Mouse (Mus musculus) layer of hippocampus, adult 8-10 months (tissue): ENCODE results near the gene Slc25a20. TPM values are rescaled to one million over a fixed set of nuclear protein-coding genes. Genes with fewer than 3 reads are reported as not detected.

ENCODE experiments used
- DNase-seq, 2 experiments: peaks; one replicate each; pipeline ENCODE4 v3.0.0; 2022; ENCODE audit warnings: low spot score in 2 of 2
- total RNA-seq, 4 experiments: library from RNA; stranded (reverse); gene quantifications; 2 replicates each; pipeline ENCODE4 v1.2.4; 2022

Slc25a20 gene
- total RNA-seq, 4 experiments from 2014 or later, result 14.3 to 17.4 (median 16.6) TPM

- DNase-seq, result no peak
Measured at GRCm38 (mm10) chr9:108686475-108686887, 24.6 kb downstream of the Slc25a20 start.

- DNase-seq, result no peak
Measured at GRCm38 (mm10) chr9:108687181-108687580, 25.3 kb downstream of the Slc25a20 start.

- no peak for DNase-seq
Measured at GRCm38 (mm10) chr9:108687686-108688085, 25.8 kb downstream of the Slc25a20 start.

- no peak for DNase-seq
Measured at GRCm38 (mm10) chr9:108688451-108688850, 26.6 kb downstream of the Slc25a20 start.

- DNase-seq, result no peak
Measured at GRCm38 (mm10) chr9:108689106-108689505, 27.2 kb downstream of the Slc25a20 start, which contains the start of gene Prkar2a. Gene Prkar2a, plus strand, starts transcription at chr9:108689314.

GRCm38 (mm10) chr9:108689993-108690392 is 28.1 kb downstream of the Slc25a20 start:
- no peak for DNase-seq

- no peak for DNase-seq
Measured at GRCm38 (mm10) chr9:108690914-108691313, 29.0 kb downstream of the Slc25a20 start.

GRCm38 (mm10) chr9:108691371-108691770 is 29.5 kb downstream of the Slc25a20 start:
- no peak for DNase-seq

- peak; percentile 67 to 82 for DNase-seq
Measured at GRCm38 (mm10) chr9:108691846-108692225, 29.9 kb downstream of the Slc25a20 start.

- DNase-seq, result peak; percentile 49 to 64
Measured at GRCm38 (mm10) chr9:108692226-108693041, 30.5 kb downstream of the Slc25a20 start.

GRCm38 (mm10) chr9:108693946-108694345 is 32.1 kb downstream of the Slc25a20 start:
- no peak for DNase-seq

- DNase-seq, result no peak
Measured at GRCm38 (mm10) chr9:108694533-108694932, 32.6 kb downstream of the Slc25a20 start.

GRCm38 (mm10) chr9:108702476-108702875 is 40.6 kb downstream of the Slc25a20 start:
- DNase-seq, result no peak

GRCm38 (mm10) chr9:108703373-108704110 is 41.7 kb downstream of the Slc25a20 start:
- DNase-seq, result no peak

GRCm38 (mm10) chr9:108704591-108704990 is 42.7 kb downstream of the Slc25a20 start:
- no peak for DNase-seq

GRCm38 (mm10) chr9:108707212-108707611 is 45.3 kb downstream of the Slc25a20 start:
- no peak for DNase-seq

- no peak for DNase-seq
Measured at GRCm38 (mm10) chr9:108708833-108709232, 46.9 kb downstream of the Slc25a20 start.

- DNase-seq, result no peak
Measured at GRCm38 (mm10) chr9:108710767-108711166, 48.9 kb downstream of the Slc25a20 start.

- no peak for DNase-seq
Measured at GRCm38 (mm10) chr9:108716199-108716598, 54.3 kb downstream of the Slc25a20 start.

- DNase-seq, result no peak
Measured at GRCm38 (mm10) chr9:108723751-108724150, 61.9 kb downstream of the Slc25a20 start.

GRCm38 (mm10) chr9:108726116-108726515 is 64.2 kb downstream of the Slc25a20 start:
- no peak for DNase-seq

GRCm38 (mm10) chr9:108729050-108729449 is 67.2 kb downstream of the Slc25a20 start:
- no peak for DNase-seq
